Mouse (Mus musculus) heart, postnatal 0 days (tissue): Measurements from ENCODE around the gene Prpf40b. TPM values are rescaled to one million over a fixed set of nuclear protein-coding genes. Genes with fewer than 3 reads are reported as not detected.

Source experiments
- ATAC-seq: fragments of 200-750 bp; cut with Nextera tagmentation; 2 replicates; pipeline ENCODE4 v1.8.0; 2017; ENCODE audit warnings: low read depth, moderate number of reproducible peaks, moderate library complexity; ENCODE audit not compliant: insufficient read depth
- DNase-seq: peaks from one replicate; pipeline ENCODE4 v3.0.0-alpha.2; 2016; ENCODE audit warnings: low spot score
- H3K27ac ChIP-seq: fragments of 300-500 bp; sonication (generic); 2 replicates; pipeline ENCODE4 v1.5.1; 2014; ENCODE audit warnings: low read depth, mild to moderate bottlenecking
- H3K27me3 ChIP-seq: fragments of 300-500 bp; sonication (generic); 2 replicates; pipeline ENCODE4 v1.6.1; 2014; ENCODE audit warnings: low read length, mixed read lengths; ENCODE audit not compliant: control insufficient read depth, insufficient read depth
- H3K36me3 ChIP-seq: fragments of 300-500 bp; sonication (generic); replicated peaks from 2 replicates; pipeline ENCODE4 v1.6.1; 2014; ENCODE audit warnings: low read length, mixed read lengths; ENCODE audit not compliant: control insufficient read depth, insufficient read depth
- H3K4me1 ChIP-seq: fragments of 300-500 bp; sonication (generic); 2 replicates; pipeline ENCODE4 v1.6.1; 2014; ENCODE audit warnings: antibody characterized with exemption; ENCODE audit not compliant: control insufficient read depth, insufficient read depth
- H3K4me2 ChIP-seq: fragments of 300-500 bp; sonication (generic); 2 replicates; pipeline ENCODE4 v1.6.1; 2014; ENCODE audit warnings: low read depth, mild to moderate bottlenecking, low read length, moderate library complexity
- H3K4me3 ChIP-seq: fragments of 300-500 bp; sonication (generic); 2 replicates; pipeline ENCODE4 v1.5.1; 2014; ENCODE audit warnings: low read depth, low read length
- H3K9ac ChIP-seq: fragments of 300-500 bp; sonication (generic); replicated peaks from 2 replicates; pipeline ENCODE4 v1.6.1; 2014; ENCODE audit warnings: low read depth, low read length, mixed read lengths
- H3K9me3 ChIP-seq: fragments of 300-500 bp; sonication (generic); replicated peaks from 2 replicates; pipeline ENCODE4 v1.6.1; 2016; ENCODE audit warnings: low read length; ENCODE audit not compliant: control insufficient read depth
- CTCF ChIP-seq: IDR thresholded peaks from 2 replicates; pipeline ENCODE4 v1.5.1; 2016; ENCODE audit warnings: antibody characterized with exemption, control low read depth, low read depth
- EP300 ChIP-seq: IDR thresholded peaks from 2 replicates; pipeline ENCODE4 v1.6.1; 2016; ENCODE audit warnings: antibody characterized with exemption, low read depth
- WGBS: fragments of 180-500 bp; shearing (Covaris S2); extraction: QIAGEN DNeasy Blood & Tissue Kit; methylation state at CpG from one replicate; pipeline ENCODE4 v1.1.7; 2014; 5-methylcytosine and 5-hydroxymethylcytosine counted together
- polyA plus RNA-seq: library from polyadenylated mRNA; unstranded; fragments of >200 nt; fragmentation: Nextera tagmentation; extraction: Ambion mirVana; gene quantifications from 2 replicates; pipeline ENCODE4 v1.2.1, GENCODE M21; 2015
- total RNA-seq: library from RNA; depleted of rRNA; stranded (reverse); fragments of >200 nt; gene quantifications from 2 replicates; pipeline ENCODE4 v1.2.3, GENCODE M21; 2014; ENCODE audit warnings: low replicate concordance

Gene Prpf40b
- total and polyA plus RNA-seq, 2 experiments from 2014 or later = 25.4 to 27.4 TPM

DNA sequence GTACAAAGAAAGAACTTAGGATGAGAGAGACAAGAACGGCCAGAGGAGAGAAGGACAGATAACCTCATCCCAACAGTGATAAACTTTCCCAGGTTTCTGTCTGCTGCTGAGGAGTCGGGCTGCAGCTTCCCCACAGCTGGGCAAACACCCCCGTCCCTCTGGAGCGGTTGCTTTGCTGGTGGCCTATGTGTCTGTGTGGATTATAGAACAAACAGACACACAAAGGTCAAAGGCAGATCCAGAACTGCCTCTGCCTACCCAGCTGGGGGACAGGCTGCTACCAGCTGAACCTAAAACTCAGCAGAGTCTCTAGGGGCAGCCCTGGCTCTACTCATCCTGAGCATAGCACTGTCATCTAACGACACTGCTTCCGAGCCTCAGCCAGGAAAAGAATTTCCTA, 44.8 kb downstream of the Prpf40b start:
- no peaks in the 10 kb centered on the region for H3K36me3 ChIP-seq
- WGBS = 49% methylated on average over 6 of the region's 6 CpGs
- no peaks in the 10 kb centered on the region for H3K27me3 ChIP-seq
- H3K27ac ChIP-seq = no peak overlapping the region
- no peak for ATAC-seq
- no peak for TF ChIP-seq CTCF
- no peak for TF ChIP-seq EP300
- no peak overlapping the region for H3K4me2 ChIP-seq
- DNase-seq = no peak
- peaks cover 84% of the 10 kb centered on the region for H3K4me1 ChIP-seq
- H3K9me3 ChIP-seq = no peaks in the 10 kb centered on the region
- H3K4me3 ChIP-seq = no peak overlapping the region
- H3K9ac ChIP-seq = no peak overlapping the region

GRCm38 (mm10) chr15:99341102-99341501, 46.2 kb downstream of the Prpf40b start:
- 52% methylated on average over 3 of the region's 3 CpGs for WGBS
- peak overlapping the region; percentile 86; the same call in 1 of the 2 replicates for H3K27ac ChIP-seq
- H3K4me3 ChIP-seq = no peak overlapping the region
- H3K4me1 ChIP-seq = peaks cover 79% of the 10 kb centered on the region
- no peaks in the 10 kb centered on the region for H3K27me3 ChIP-seq
- TF ChIP-seq CTCF (no peak), EP300 (no peak)
- DNase-seq = no peak
- no peaks in the 10 kb centered on the region for H3K36me3 ChIP-seq
- H3K9me3 ChIP-seq = no peaks in the 10 kb centered on the region
- ATAC-seq = no peak
- no peak overlapping the region for H3K4me2 ChIP-seq
- no peak overlapping the region for H3K9ac ChIP-seq

DNA sequence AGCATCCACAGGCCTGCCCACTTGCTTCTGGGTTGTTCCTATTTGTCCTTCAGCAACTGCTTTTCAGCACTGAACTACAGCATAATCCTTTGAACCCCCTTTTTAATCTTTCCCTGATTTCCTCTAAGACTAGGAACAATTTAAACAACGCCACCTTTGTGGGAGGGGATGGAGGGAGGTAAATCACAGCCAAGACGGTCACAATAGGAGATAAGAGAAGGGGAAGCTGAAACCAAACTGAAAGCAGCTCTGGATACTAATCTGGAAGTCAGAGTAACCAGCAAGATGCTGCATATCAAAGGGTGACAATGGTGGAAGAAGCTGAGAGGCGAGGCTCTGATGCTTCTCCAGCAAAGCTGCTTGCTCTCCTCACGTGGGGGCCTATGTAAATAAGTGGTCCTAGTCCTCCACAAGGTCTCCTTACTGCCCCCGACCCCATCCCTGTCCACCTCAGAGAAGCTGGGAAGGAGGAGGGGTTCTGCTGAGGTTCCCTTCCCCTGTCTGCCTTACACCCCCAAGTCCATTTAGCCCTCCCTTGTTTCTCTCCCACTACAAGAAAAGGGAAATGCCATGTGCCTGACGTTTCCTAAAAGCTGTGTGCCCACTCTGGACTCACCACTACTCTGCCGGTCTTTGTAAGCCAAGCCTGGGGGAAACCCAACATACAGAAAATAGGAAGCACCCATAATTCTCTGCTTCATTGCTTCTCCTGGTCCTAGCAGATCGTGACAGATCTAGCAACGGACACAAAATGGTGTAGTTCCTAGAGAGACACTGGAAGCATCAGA, 47.5 kb downstream of the Prpf40b start:
- H3K36me3 ChIP-seq = no peaks in the 10 kb centered on the region
- DNase-seq (no peak), ATAC-seq (no peak)
- peak overlapping the region; percentile 86 for H3K27ac ChIP-seq
- no peak for TF ChIP-seq CTCF
- no peak for TF ChIP-seq EP300
- H3K4me2 ChIP-seq = no peak overlapping the region
- no peak overlapping the region for H3K4me3 ChIP-seq
- WGBS = 48% methylated on average over 9 of the region's 9 CpGs
- H3K27me3 ChIP-seq = no peaks in the 10 kb centered on the region
- H3K4me1 ChIP-seq = peaks cover 74% of the 10 kb centered on the region
- 0 out of 2 replicates have a peak overlapping the region, but pooled peaks have one; percentile 22 for H3K9ac ChIP-seq
- H3K9me3 ChIP-seq = no peaks in the 10 kb centered on the region

DNA sequence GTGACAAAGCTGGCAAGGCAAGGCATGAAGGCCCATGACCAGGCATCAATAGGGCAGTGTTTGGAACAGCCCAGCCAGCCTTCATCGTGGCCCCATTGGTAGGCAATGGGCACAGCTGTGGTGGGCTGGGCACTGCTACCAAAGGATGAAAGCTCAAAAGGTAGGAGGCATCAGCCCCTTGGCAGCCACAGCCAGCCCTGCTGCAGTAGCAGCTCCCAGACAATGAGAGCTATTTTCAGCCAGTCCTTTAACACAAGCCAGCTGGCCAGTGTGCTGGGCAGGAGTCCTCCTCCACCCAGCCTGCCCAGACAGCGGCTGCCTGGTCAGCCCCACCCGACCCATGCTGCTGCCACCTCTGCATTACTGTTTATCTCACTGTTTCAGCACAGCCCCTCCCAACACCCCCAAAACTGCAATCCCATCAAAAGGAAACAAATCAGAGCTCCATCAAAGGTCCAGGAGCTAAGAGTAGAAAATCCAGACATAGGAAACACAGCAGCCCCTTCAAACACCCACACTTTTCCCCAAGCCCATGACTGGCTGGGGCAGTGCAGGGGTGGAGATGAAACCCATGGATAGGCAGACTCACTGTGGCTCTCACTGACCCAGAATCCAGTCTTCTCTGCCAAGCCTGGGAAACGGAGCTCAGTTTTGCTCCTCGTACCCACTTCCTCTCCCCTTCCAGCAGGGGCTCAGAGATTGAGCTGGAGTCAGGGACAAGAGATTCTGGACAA, 48.7 kb downstream of the Prpf40b start:
- Histone ChIP-seq H3K27me3 (no peaks in the 10 kb centered on the region), H3K4me1 (peaks cover 70% of the 10 kb centered on the region), H3K27ac (peak overlapping the region; percentile 86), H3K4me2 (peak overlapping the region; percentile 38), H3K9ac (peak overlapping the region; percentile 31; the same call in 1 of the 2 replicates), H3K9me3 (no peaks in the 10 kb centered on the region), H3K36me3 (no peaks in the 10 kb centered on the region), H3K4me3 (no peak overlapping the region)
- DNase-seq = peak; percentile 77
- ATAC-seq = peak; percentile 89
- TF ChIP-seq EP300 (no peak), CTCF (no peak; the same call in 1 of the 2 replicates)
- WGBS = 15% methylated on average over 5 of the region's 5 CpGs

DNA sequence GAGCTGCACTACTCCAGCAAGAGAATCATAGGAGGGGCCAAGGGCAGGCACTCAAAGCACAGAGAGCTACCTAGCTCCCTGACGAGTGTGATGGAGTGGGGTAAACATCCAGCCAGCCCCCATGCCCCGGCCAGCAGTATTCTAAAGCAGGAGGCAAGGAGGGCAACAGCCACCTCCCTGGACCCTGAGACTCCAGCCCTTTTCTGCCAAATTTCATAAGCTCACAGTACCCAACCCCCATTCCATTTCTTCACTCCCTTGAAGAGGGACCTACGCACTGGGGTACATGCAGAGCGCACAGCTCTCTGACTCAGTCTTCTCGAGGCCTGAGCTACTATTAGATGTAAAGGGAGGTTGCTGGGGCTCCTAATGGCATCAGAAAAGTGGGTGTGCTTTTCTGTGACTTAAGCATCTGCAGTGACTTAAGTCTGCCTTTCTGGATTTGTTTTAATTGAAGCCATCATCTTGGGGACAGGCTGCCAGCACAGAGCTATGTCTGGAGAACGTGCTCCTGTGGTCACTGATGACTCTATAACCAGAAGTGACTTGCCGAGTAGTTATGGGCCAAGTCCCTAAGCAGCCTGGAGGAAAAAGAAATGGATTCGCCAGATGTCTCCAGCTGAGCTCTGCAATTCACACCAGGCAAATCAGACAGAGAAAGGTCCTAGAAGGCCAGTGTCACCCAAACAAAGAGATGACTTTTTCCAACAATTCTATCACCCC, 49.4 kb downstream of the Prpf40b start:
- ATAC-seq (0 out of 2 replicates have a peak, but pooled peaks have one; percentile 36), DNase-seq (no peak)
- Histone ChIP-seq H3K4me2 (peak overlapping the region; percentile 38), H3K27ac (peak overlapping the region; percentile 86), H3K9ac (peak overlapping the region; percentile 31; the same call in 1 of the 2 replicates), H3K36me3 (no peaks in the 10 kb centered on the region), H3K27me3 (no peaks in the 10 kb centered on the region), H3K9me3 (no peaks in the 10 kb centered on the region), H3K4me3 (no peak overlapping the region), H3K4me1 (peaks cover 69% of the 10 kb centered on the region)
- WGBS = 46% methylated on average over 8 of the region's 8 CpGs
- no peak for TF ChIP-seq EP300
- TF ChIP-seq CTCF = no peak
